Mouse (Mus musculus) myocyte (in vitro differentiated cells): ENCODE measurements around the gene BC024978. TPM values are rescaled to one million over a fixed set of nuclear protein-coding genes. Genes with fewer than 3 reads are reported as not detected.

Source experiments
- H3K27me3 ChIP-seq: one replicate; pipeline ENCODE4 v1.6.1; 2011; ENCODE audit not compliant: control insufficient read depth, insufficient read depth, insufficient read length
- H3K36me3 ChIP-seq: one replicate; pipeline ENCODE4 v1.6.1; 2011; ENCODE audit not compliant: control insufficient read depth, insufficient read depth
- H3K4me2 ChIP-seq: one replicate; pipeline ENCODE4 v1.6.1; 2011; ENCODE audit warnings: low read depth, control low read depth
- H3K4me3 ChIP-seq: one replicate; pipeline ENCODE4 v1.5.1; 2011; ENCODE audit warnings: mild to moderate bottlenecking, control low read depth, moderate library complexity
- H3K79me2 ChIP-seq: one replicate; pipeline ENCODE4 v1.6.1; 2011; ENCODE audit not compliant: control insufficient read depth, insufficient read depth
- H3ac ChIP-seq: one replicate; pipeline ENCODE4 v1.6.1; 2011; ENCODE audit not compliant: control insufficient read depth, insufficient read length
- CEBPB ChIP-seq: IDR thresholded peaks from 2 replicates; pipeline ENCODE4 v1.6.1; 2011; ENCODE audit warnings: mild to moderate bottlenecking, moderate library complexity; ENCODE audit not compliant: poor library complexity, insufficient read depth, severe bottlenecking
- E2F4 ChIP-seq: IDR thresholded peaks from one replicate; pipeline ENCODE4 v1.6.1; 2011; ENCODE audit warnings: mild to moderate bottlenecking, control low read depth, moderate library complexity; ENCODE audit not compliant: insufficient read depth
- MAX ChIP-seq: IDR thresholded peaks from one replicate; pipeline ENCODE4 v1.6.1; 2011; ENCODE audit warnings: low read depth, mild to moderate bottlenecking, control low read depth
- MYOD1 ChIP-seq, 3 experiments: IDR thresholded peaks; one replicate each; pipeline ENCODE4 v1.6.1; 2011; ENCODE audit warnings: control low read depth in 2 of 3, low read depth in 2 of 3, mild to moderate bottlenecking in 2 of 3, moderate library complexity in 1 of 3; ENCODE audit not compliant: insufficient read length in 2 of 3, control insufficient read depth in 1 of 3
- MYOG ChIP-seq, 3 experiments: IDR thresholded peaks; one replicate each; pipeline ENCODE4 v1.6.1; 2011; ENCODE audit warnings: control low read depth in 2 of 3, low read depth in 2 of 3, mild to moderate bottlenecking in 2 of 3; ENCODE audit not compliant: insufficient read length in 2 of 3, control insufficient read depth in 1 of 3, insufficient read depth in 1 of 3
- POLR2A ChIP-seq: IDR thresholded peaks from one replicate; pipeline ENCODE4 v1.6.1; 2011; ENCODE audit warnings: low read depth, mild to moderate bottlenecking, control low read depth, moderate library complexity; ENCODE audit not compliant: insufficient read length
- POLR2AphosphoS2 ChIP-seq: IDR thresholded peaks from one replicate; pipeline ENCODE4 v1.6.1; 2011; ENCODE audit warnings: low read depth, control low read depth; ENCODE audit not compliant: insufficient read length
- REST ChIP-seq: IDR thresholded peaks from one replicate; pipeline ENCODE4 v1.6.1; 2011; ENCODE audit warnings: mild to moderate bottlenecking, control low read depth, moderate library complexity; ENCODE audit not compliant: insufficient read depth, insufficient read length
- SRF ChIP-seq: IDR thresholded peaks from one replicate; pipeline ENCODE4 v1.6.1; 2011; ENCODE audit warnings: low read depth; ENCODE audit not compliant: control insufficient read depth, insufficient read length
- TCF12 ChIP-seq: IDR thresholded peaks from one replicate; pipeline ENCODE4 v1.6.1; 2011; ENCODE audit warnings: mild to moderate bottlenecking, control low read depth; ENCODE audit not compliant: poor library complexity, insufficient read depth, severe bottlenecking
- TCF3 ChIP-seq: IDR thresholded peaks from one replicate; pipeline ENCODE4 v1.6.1; 2011; ENCODE audit warnings: low read depth, control low read depth; ENCODE audit not compliant: insufficient read length
- USF1 ChIP-seq: IDR thresholded peaks from one replicate; pipeline ENCODE4 v1.6.1; 2011; ENCODE audit warnings: low read depth, mild to moderate bottlenecking, control low read depth, moderate library complexity
- polyA plus RNA-seq: library from polyadenylated mRNA; unstranded; fragments of >200 nt; fragmentation: generic; extraction: Trizol; gene quantifications from one replicate; pipeline ENCODE4 v1.2.1, GENCODE M21; 2012; ENCODE audit warnings: missing spikeins

BC024978 gene
- polyA plus RNA-seq, 1 experiment: 5.2 TPM

DNA sequence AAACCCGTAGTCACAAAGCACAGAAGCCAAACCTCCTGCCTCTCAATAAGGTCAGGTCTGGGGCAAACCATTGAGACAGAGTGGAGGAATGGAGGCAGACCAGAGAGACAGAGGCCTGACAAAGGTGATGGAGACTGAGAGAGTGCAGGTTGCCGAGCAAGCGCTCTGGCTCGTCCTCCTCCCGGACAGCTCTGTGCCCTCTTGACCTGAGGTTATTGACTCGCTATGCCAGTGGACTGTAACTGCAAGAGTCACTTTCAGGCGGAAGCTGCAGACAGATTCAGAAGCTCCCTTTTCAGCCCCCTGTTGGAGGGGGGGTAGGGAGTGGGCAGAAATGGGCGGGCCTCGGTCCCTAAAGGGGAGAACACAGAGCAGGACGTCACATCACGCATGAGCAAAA lies 24.4 kb downstream of the BC024978 start:
- no peaks in the 10 kb centered on the region for H3K27me3 ChIP-seq
- peaks cover 3% of the 10 kb centered on the region for H3K36me3 ChIP-seq
- TF ChIP-seq TCF12 (no peak), TCF3 (no peak), POLR2AphosphoS2 (no peak), USF1 (no peak)
- H3ac ChIP-seq: no peak overlapping the region
- H3K4me2 ChIP-seq: no peak overlapping the region
- H3K79me2 ChIP-seq: peaks cover 6% of the 10 kb centered on the region
- no peak overlapping the region for H3K4me3 ChIP-seq

DNA sequence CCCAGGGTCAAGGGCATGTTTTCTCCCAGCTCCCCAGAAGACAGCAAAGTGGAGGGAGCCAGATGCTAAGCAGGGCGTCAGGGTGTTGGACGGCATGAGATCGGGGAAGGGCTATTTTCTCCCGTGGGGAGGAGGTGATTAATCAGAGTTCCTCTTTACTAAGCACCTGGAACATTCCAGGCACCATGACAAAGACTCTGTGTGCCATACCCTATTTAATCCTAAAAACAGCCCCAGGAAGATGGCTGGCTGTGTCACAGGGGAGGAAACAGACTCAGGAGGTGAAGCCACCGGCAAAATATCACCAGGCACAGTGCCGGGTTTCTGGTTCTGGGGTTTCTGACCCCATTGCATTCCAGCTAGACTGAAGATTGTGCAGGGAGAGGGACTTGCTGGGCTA lies 26.4 kb downstream of the BC024978 start:
- Histone ChIP-seq H3K27me3 (no peaks in the 10 kb centered on the region), H3ac (no peak overlapping the region), H3K4me3 (no peak overlapping the region), H3K4me2 (no peak overlapping the region), H3K36me3 (no peaks in the 10 kb centered on the region), H3K79me2 (peaks cover 24% of the 10 kb centered on the region)
- no peak for TF ChIP-seq TCF12
- no peak for TF ChIP-seq MAX
- no peak for TF ChIP-seq REST
- TF ChIP-seq E2F4: no peak
- no peak for TF ChIP-seq USF1
- TF ChIP-seq TCF3: no peak
- no peak for TF ChIP-seq CEBPB
- TF ChIP-seq MYOD1 (IDR thresholded peaks at IDR 0.05; ENCODE audit: control insufficient read depth in 1 of 3, insufficient read length in 2 of 3, low read depth in 2 of 3): no peak
- no peak for TF ChIP-seq MYOG (IDR thresholded peaks at IDR 0.05; ENCODE audit: control insufficient read depth in 1 of 3, insufficient read depth in 1 of 3, insufficient read length in 2 of 3, low read depth in 2 of 3)
- no peak for TF ChIP-seq POLR2AphosphoS2
- no peak for TF ChIP-seq SRF
- TF ChIP-seq POLR2A: no peak

DNA sequence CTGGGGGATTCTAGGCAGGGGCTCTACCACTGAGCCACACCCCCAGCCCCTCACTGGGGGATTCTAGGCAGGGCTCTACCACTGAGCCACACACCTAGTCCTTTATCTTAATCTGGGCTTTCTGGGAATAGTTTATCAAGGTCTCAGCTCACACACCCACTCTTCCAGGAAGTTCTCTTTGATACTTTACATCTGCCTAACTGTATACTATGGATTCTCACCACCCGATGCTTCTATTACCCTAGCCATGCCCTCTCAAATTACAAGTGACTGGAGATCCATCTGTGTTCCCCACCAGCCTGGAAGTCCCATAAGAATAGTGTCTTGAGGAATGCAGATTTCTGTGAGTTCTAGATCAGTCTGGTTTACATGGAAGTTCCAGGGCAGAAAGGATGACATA lies 27.0 kb downstream of the BC024978 start:
- Histone ChIP-seq H3K4me2 (no peak overlapping the region), H3K79me2 (peaks cover 30% of the 10 kb centered on the region), H3ac (no peak overlapping the region), H3K27me3 (no peaks in the 10 kb centered on the region), H3K4me3 (no peak overlapping the region), H3K36me3 (no peaks in the 10 kb centered on the region)
- no peak for TF ChIP-seq SRF
- TF ChIP-seq MYOD1 (IDR thresholded peaks at IDR 0.05; ENCODE audit: control insufficient read depth in 1 of 3, insufficient read length in 2 of 3, low read depth in 2 of 3): no peak
- TF ChIP-seq CEBPB: no peak
- TF ChIP-seq POLR2A: no peak
- TF ChIP-seq USF1: no peak
- TF ChIP-seq MYOG (IDR thresholded peaks at IDR 0.05; ENCODE audit: control insufficient read depth in 1 of 3, insufficient read depth in 1 of 3, insufficient read length in 2 of 3, low read depth in 2 of 3): no peak
- TF ChIP-seq TCF12: no peak
- no peak for TF ChIP-seq REST
- TF ChIP-seq E2F4: no peak
- no peak for TF ChIP-seq POLR2AphosphoS2
- no peak for TF ChIP-seq TCF3
- no peak for TF ChIP-seq MAX

DNA sequence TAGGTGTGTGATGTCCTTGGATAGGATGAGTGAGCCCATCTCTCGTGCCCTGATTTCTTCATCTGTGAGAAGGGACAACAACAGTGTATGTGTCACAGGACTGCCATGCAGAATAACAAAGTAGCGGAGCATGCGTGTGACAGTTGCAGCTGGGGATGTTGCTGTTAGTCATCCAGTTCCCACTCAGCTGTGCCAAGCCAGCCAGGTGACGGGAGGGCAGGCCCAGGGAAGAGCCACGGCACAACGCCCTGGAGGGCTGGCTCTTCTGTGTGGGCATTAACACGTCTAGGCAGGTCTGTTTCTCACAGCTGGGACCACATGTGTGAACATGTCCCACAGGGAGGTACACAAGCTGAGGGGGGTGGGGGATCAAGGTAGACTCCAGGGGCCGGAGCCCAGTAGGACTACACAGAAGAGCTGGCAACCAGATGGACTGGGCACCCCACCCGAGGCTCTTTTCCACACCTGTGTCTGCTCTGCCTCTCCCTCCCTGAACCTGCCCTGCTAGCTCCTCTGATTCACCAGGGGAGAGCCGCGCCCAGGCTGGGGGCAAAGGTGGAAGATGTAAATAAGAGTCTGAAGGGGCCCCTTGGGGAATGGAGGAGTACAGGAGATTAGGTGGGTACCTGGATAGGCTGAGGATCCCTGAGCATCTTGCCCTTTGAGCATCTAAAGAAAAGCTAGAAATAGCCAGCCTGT lies 29.4 kb downstream of the BC024978 start:
- no peaks in the 10 kb centered on the region for H3K27me3 ChIP-seq
- peak overlapping the region; percentile 67 for H3K4me3 ChIP-seq
- TF ChIP-seq E2F4 (no peak), CEBPB (no peak), POLR2A (no peak), MAX (no peak), POLR2AphosphoS2 (no peak), TCF12 (no peak), MYOD1 (IDR thresholded peaks at IDR 0.05; ENCODE audit: control insufficient read depth in 1 of 3, insufficient read length in 2 of 3, low read depth in 2 of 3) (peak in 1 of 3 experiments; percentile 61), MYOG (IDR thresholded peaks at IDR 0.05; ENCODE audit: control insufficient read depth in 1 of 3, insufficient read depth in 1 of 3, insufficient read length in 2 of 3, low read depth in 2 of 3) (peak in 1 of 3 experiments; percentile 55), REST (no peak), USF1 (no peak), SRF (no peak), TCF3 (no peak)
- H3K79me2 ChIP-seq: peaks cover 35% of the 10 kb centered on the region
- H3ac ChIP-seq: no peak overlapping the region
- no peaks in the 10 kb centered on the region for H3K36me3 ChIP-seq
- H3K4me2 ChIP-seq: peak overlapping the region; percentile 95

DNA sequence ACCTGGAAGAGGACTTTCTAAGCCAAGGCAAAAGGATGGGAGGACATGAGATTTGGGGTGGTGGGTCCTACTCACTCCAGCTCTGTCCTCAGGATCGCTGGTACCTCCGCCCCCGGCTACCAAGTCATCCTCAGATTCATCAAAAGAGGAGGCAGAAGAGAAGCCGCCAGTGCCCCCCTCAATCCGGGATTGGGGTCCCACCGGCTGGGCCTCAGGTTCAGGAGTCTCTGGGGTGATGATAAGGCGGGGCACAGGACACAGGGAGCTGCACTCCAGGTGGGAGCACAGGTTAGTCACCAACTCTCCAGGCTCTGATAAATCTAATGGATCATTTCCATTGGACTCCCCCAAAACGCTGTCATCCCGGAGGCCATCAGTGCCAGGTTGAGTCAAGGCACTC lies 31.7 kb downstream of the BC024978 start:
- Histone ChIP-seq H3ac (peak overlapping the region; percentile 80), H3K36me3 (no peaks in the 10 kb centered on the region), H3K4me3 (peak overlapping the region; percentile 67), H3K79me2 (peaks cover 35% of the 10 kb centered on the region), H3K4me2 (peak overlapping the region; percentile 95), H3K27me3 (no peaks in the 10 kb centered on the region)
- TF ChIP-seq MAX (no peak), MYOD1 (IDR thresholded peaks at IDR 0.05; ENCODE audit: control insufficient read depth in 1 of 3, insufficient read length in 2 of 3, low read depth in 2 of 3) (no peak), MYOG (IDR thresholded peaks at IDR 0.05; ENCODE audit: control insufficient read depth in 1 of 3, insufficient read depth in 1 of 3, insufficient read length in 2 of 3, low read depth in 2 of 3) (no peak), REST (no peak), USF1 (no peak), POLR2AphosphoS2 (no peak), TCF3 (no peak), E2F4 (no peak), POLR2A (no peak), TCF12 (no peak), CEBPB (no peak), SRF (no peak)
